Mouse (Mus musculus): ENCODE measurements around the gene Aspm. TPM values are rescaled to one million over a fixed set of nuclear protein-coding genes. Genes with fewer than 3 reads are reported as not detected.
"Not testable (repeated sequence)": the region's sequence is repeated elsewhere in the genome, so short reads cannot be mapped to it uniquely, and the experiment has no call there.

Aspm gene
- polyA plus RNA-seq, 1 experiment from 2014 or later, result 10.1 TPM

DNA sequence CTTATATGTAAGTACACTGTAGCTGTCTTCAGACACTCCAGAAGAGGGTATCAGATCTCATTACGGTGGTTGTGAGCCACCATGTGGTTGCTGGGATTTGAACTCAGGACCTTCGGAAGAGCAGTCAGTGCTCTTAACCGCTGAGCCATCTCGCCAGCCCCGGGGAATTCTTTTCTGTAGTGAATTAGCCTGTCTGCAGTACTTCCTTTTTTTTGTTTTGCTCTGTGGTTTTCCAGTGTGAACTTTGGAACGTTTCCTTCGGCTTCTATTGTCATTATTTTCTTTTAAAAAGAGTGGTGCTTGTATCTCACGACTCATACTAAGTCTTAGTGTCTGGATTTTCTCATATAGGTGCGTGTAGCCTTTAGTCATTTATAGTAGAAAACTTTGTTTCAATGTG, 11.5 kb upstream of the Aspm start:
- not testable (repeated sequence) for H3K4me3 ChIP-seq; H3K4me2 ChIP-seq; H3K9me3 ChIP-seq; H3K27ac ChIP-seq (replicated peaks); H3K9ac ChIP-seq; ATAC-seq (ENCODE audit: extremely low read depth, insufficient number of reproducible peaks, low FRiP score, low TSS enrichment); H3K27me3 ChIP-seq (replicated peaks)
- WGBS, result 75% methylated on average over 9 of the region's 9 CpGs
- peaks cover 50% of the 10 kb centered on the region for H3K36me3 ChIP-seq
- H3K4me1 ChIP-seq, result peaks cover 15% of the 10 kb centered on the region

DNA sequence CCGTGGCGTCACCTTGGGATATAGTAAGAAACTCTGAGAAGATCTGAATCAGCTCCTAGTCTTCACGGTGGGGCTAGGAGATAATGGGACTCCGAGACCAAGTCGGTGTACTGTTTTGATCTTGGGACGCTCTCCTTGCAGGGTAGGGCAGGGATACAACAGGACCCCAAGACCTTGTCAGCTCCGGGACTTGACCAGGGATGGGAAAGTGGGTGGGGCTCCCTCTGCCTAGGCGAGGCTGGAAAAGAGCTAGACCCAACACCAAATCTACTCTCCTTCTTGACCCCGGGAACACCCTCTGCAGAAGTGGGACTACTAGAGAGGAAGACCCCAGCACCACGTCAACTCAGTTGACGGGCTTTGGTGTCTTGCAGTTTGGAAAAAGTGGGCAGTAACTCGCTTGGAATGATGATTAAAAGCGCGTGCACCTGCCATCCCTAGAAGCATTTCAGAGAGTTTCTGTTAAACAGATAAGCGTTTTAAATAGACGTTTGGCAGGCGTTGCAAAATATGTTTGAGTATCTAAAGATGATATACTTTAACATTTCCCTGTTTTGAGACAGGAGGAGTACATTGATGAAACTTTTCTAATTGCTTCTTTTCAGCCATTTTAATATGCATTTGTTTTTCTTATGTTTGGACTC, 776 bp downstream of the Aspm start:
- peak; percentile 10; the same call in 1 of the 2 replicates for ATAC-seq (ENCODE audit: extremely low read depth, insufficient number of reproducible peaks, low FRiP score, low TSS enrichment)
- no peaks in the 10 kb centered on the region for H3K27me3 ChIP-seq (replicated peaks)
- H3K36me3 ChIP-seq, result peaks cover 31% of the 10 kb centered on the region
- 1% methylated on average over 17 of the region's 17 CpGs for WGBS
- H3K9ac ChIP-seq, result peak overlapping the region; percentile 81
- peak overlapping the region; percentile 94 for H3K4me2 ChIP-seq
- peaks cover 28% of the 10 kb centered on the region for H3K4me1 ChIP-seq
- no peaks in the 10 kb centered on the region for H3K9me3 ChIP-seq
- H3K4me3 ChIP-seq, result peak overlapping the region; percentile 85
- H3K27ac ChIP-seq (replicated peaks), result peak overlapping the region; percentile 53

DNA sequence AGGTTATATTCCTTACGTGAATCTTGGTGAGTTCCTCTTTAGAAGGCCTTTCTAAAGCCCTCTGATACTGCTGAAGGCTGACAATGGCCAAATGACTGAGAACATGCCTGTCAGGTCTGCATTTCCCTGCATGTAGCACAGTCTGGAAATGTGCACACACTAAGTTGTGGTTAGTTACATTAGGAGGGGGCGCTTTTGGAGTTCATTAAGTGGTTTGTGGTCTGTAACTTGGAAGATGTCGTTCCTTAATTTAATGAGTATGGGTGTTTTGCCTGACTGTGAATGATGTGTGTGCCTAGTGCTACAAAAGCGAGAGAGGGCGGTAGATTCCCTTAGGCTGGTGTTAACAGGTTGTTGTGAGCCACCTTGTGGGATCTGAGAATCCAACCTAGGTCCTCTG, 6.2 kb downstream of the Aspm start:
- Histone ChIP-seq H3K4me3 (no peak overlapping the region), H3K4me2 (no peak overlapping the region), H3K4me1 (peaks cover 23% of the 10 kb centered on the region), H3K9me3 (no peaks in the 10 kb centered on the region), H3K27ac (replicated peaks) (no peak overlapping the region), H3K27me3 (replicated peaks) (no peaks in the 10 kb centered on the region), H3K36me3 (peaks cover 76% of the 10 kb centered on the region), H3K9ac (no peak overlapping the region)
- 87% methylated on average over 5 of the region's 5 CpGs for WGBS
- ATAC-seq (ENCODE audit: extremely low read depth, insufficient number of reproducible peaks, low FRiP score, low TSS enrichment), result no peak

DNA sequence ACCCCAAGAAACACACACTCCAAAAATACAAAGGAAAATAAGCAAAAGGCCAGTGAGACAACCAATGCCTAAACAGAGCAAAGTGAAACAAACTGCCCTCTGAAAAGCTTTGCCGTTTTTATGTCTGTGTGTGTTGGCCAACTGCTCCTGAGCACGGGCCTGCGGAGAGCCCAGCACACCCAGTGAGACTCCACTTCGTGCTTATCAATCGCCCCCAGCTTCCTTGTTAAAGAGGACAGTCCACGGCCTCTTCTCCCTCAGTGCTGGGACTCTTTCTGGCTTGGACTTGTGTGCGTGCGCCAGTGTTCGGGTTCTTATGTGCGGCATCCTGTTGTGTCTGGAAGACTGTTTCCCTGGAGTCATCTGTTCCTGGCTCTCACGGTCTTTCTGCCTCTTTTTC, 11.4 kb downstream of the Aspm start:
- WGBS, result 80% methylated on average over 11 of the region's 11 CpGs
- Histone ChIP-seq H3K4me3 (no peak overlapping the region), H3K27ac (replicated peaks) (no peak overlapping the region), H3K9me3 (no peaks in the 10 kb centered on the region), H3K27me3 (replicated peaks) (no peaks in the 10 kb centered on the region), H3K9ac (no peak overlapping the region), H3K4me2 (no peak overlapping the region), H3K4me1 (peaks cover under 1% of the 10 kb centered on the region; the same call in 1 of the 2 replicates), H3K36me3 (peaks cover 83% of the 10 kb centered on the region)
- ATAC-seq (ENCODE audit: extremely low read depth, insufficient number of reproducible peaks, low FRiP score, low TSS enrichment), result no peak

DNA sequence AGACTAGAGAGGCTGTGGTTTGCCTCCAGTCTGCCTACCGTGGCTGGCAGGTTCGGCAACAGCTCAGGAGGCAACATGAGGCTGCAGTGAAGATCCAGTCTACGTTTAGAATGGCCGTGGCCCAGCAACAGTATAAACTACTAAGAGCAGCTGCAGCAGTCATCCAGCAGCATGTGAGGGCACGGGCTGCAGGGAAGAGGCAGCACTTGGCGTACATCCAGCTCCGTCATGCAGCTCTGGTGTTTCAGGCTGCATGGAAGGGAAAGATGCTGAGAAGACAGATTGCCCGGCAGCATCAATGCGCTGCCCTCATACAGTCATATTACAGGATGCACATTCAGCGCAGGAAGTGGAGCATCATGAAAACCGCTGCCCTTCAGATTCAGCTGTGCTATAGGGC, 24.3 kb downstream of the Aspm start:
- H3K4me2 ChIP-seq, result no peak overlapping the region
- WGBS, result 87% methylated on average over 11 of the region's 11 CpGs

DNA sequence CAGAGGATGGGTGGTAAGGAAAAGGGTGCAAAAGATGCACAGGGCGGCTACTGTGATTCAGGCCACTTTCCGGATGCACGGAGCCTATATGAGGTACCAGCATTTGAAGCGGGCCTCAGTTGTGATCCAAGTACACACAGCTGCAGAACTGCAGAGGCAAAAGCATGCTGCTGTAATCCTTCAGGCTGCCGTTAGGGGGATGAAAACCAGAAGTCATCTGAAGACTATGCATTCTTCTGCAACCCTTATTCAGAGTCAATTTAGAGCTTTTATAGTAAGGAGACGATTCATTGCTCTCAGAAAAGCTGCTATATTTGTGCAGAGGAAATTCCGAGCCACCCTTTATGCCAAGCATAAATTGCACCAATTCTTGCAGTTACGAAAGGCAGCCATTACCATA, 25.7 kb downstream of the Aspm start:
- WGBS, result 87% methylated on average over 8 of the region's 8 CpGs
- Histone ChIP-seq H3K4me2 (no peak overlapping the region), H3K9ac (no peak overlapping the region), H3K4me3 (no peak overlapping the region), H3K36me3 (peaks cover 94% of the 10 kb centered on the region), H3K27me3 (replicated peaks) (no peaks in the 10 kb centered on the region), H3K9me3 (no peaks in the 10 kb centered on the region), H3K27ac (replicated peaks) (no peak overlapping the region), H3K4me1 (no peaks in the 10 kb centered on the region)
- ATAC-seq (ENCODE audit: extremely low read depth, insufficient number of reproducible peaks, low FRiP score, low TSS enrichment), result no peak

More for the DNA sequence above, 24.3 kb downstream of the Aspm start:
- Histone ChIP-seq H3K4me1 (no peaks in the 10 kb centered on the region), H3K36me3 (peaks cover 95% of the 10 kb centered on the region), H3K27me3 (replicated peaks) (no peaks in the 10 kb centered on the region), H3K9ac (no peak overlapping the region), H3K4me3 (no peak overlapping the region), H3K9me3 (no peaks in the 10 kb centered on the region), H3K27ac (replicated peaks) (no peak overlapping the region)
- no peak for ATAC-seq (ENCODE audit: extremely low read depth, insufficient number of reproducible peaks, low FRiP score, low TSS enrichment)

DNA sequence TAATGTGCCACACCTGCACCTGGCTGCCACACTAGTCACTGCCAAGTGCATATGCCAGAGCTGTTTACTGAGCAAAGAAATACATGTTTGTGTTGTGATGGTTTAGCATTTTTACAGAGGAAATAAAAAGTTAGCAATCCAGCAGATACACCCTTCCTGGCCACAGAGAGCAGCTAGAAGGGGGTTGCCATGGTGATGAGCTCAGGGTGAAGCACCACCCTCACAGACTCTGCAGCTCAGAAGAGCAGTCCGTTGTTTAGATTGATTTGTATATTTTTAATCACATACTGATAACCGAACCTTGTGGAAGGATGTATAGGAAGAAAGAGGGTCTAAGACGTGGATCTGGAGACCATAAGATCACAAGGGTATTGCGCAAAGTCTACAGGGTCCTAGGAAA, 26.6 kb downstream of the Aspm start:
- Histone ChIP-seq H3K9me3 (no peaks in the 10 kb centered on the region), H3K9ac (no peak overlapping the region), H3K4me3 (no peak overlapping the region), H3K36me3 (peaks cover 92% of the 10 kb centered on the region), H3K4me2 (no peak overlapping the region), H3K27me3 (replicated peaks) (no peaks in the 10 kb centered on the region), H3K27ac (replicated peaks) (no peak overlapping the region), H3K4me1 (no peaks in the 10 kb centered on the region)
- WGBS, result 80% methylated on average over 4 of the region's 4 CpGs
- no peak for ATAC-seq (ENCODE audit: extremely low read depth, insufficient number of reproducible peaks, low FRiP score, low TSS enrichment)

DNA sequence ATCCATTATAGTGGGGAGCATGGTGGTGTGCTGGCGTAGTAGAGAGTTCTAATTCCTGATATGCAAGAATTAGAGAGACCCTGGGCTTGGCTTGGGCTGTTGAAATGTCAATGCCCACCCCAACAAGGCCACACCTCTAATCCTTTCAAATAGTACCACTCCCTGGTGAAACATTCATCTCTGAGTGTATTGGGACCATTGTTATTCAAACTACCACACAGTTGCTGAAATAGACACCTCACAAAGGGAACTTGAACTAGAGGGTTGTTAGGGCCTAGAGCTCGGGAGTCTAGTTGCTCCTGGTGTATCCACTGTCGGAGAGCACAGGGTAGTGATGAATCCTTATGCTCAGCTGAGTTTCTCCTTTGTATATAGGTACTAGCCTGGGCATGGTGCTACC, 40.1 kb downstream of the Aspm start:
- Histone ChIP-seq H3K27me3 (replicated peaks) (no peaks in the 10 kb centered on the region), H3K4me2 (no peak overlapping the region), H3K27ac (replicated peaks) (no peak overlapping the region), H3K36me3 (peaks cover 59% of the 10 kb centered on the region), H3K4me3 (no peak overlapping the region), H3K9me3 (no peaks in the 10 kb centered on the region), H3K9ac (no peak overlapping the region), H3K4me1 (no peaks in the 10 kb centered on the region)
- WGBS, result 93% methylated on average over 3 of the region's 3 CpGs
- no peak for ATAC-seq (ENCODE audit: extremely low read depth, insufficient number of reproducible peaks, low FRiP score, low TSS enrichment)

DNA sequence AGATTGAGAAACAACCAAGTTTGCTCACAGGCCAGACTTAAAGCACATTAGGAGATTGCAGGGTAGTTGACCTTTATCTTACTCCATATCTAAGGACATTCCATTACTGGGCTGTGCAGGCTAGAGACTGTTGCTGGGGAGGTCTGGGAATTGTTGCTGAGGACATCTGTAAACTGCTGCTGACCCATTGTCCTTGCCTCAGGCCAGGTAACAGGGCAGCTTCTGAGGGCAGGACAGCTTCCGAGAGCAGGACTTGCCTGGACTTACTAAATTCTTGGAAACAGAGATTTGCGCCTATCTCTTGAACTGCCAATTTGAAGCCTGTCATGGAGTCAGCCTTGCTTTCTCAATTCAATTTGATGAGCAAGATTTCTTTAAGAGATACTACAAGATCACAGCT, 40.8 kb downstream of the Aspm start:
- no peak overlapping the region for H3K4me3 ChIP-seq
- H3K36me3 ChIP-seq, result peaks cover 52% of the 10 kb centered on the region
- no peaks in the 10 kb centered on the region for H3K27me3 ChIP-seq (replicated peaks)
- no peak overlapping the region for H3K4me2 ChIP-seq
- no peak overlapping the region for H3K9ac ChIP-seq
- H3K27ac ChIP-seq (replicated peaks), result no peak overlapping the region
- 84% methylated on average over 2 of the region's 2 CpGs for WGBS
- H3K4me1 ChIP-seq, result no peaks in the 10 kb centered on the region
- H3K9me3 ChIP-seq, result no peaks in the 10 kb centered on the region
- ATAC-seq (ENCODE audit: extremely low read depth, insufficient number of reproducible peaks, low FRiP score, low TSS enrichment), result no peak

DNA sequence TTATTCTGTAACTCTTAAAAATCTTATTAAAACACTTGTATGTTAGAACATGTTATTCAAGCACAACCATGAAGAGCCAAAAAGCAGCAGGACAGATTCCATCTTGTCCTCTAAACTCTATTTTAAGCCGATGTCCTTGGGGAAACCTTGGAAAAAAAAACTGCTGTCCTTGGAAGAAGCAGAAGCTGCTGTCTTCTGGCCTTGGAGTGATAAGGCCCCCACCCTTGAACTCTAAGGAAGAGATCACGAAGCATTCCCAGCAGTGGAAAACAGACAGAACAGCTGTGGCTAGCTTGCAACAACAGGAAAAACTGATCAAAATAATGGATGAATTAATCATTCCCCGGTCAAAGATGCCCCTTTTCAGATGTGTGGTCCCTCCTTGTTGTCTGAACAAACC, 41.6 kb downstream of the Aspm start:
- Histone ChIP-seq H3K27ac (replicated peaks) (no peak overlapping the region), H3K9me3 (no peaks in the 10 kb centered on the region), H3K4me2 (no peak overlapping the region), H3K4me1 (no peaks in the 10 kb centered on the region), H3K36me3 (peaks cover 45% of the 10 kb centered on the region), H3K9ac (no peak overlapping the region), H3K27me3 (replicated peaks) (no peaks in the 10 kb centered on the region), H3K4me3 (no peak overlapping the region)
- no peak for ATAC-seq (ENCODE audit: extremely low read depth, insufficient number of reproducible peaks, low FRiP score, low TSS enrichment)
- 77% methylated on average over 3 of the region's 3 CpGs for WGBS

DNA sequence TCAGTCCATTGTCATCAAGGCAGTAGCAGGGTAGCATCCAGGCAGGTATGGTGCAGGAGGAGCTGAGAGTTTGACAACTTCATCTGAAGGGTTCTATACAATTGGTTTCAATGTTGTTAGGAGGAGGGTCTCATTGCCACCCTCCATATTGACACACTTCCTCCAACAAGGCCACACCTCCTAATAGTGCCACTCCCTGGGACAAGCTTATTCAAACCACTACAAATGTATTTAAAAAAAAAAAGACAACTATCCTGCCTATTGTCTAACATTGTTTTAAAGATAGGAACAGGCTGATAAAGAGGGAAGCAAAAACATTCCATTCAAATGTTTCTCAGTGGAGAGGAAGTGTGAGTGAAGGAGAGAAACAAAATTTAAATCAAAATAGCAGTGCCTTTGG, 45.2 kb downstream of the Aspm start:
- no peak overlapping the region for H3K4me2 ChIP-seq
- no peaks in the 10 kb centered on the region for H3K4me1 ChIP-seq
- H3K9me3 ChIP-seq, result no peaks in the 10 kb centered on the region
- ATAC-seq (ENCODE audit: extremely low read depth, insufficient number of reproducible peaks, low FRiP score, low TSS enrichment), result no peak
- no peak overlapping the region for H3K27ac ChIP-seq (replicated peaks)
- no peak overlapping the region for H3K4me3 ChIP-seq
- H3K27me3 ChIP-seq (replicated peaks), result no peaks in the 10 kb centered on the region
- H3K36me3 ChIP-seq, result peaks cover 14% of the 10 kb centered on the region
- H3K9ac ChIP-seq, result no peak overlapping the region

DNA sequence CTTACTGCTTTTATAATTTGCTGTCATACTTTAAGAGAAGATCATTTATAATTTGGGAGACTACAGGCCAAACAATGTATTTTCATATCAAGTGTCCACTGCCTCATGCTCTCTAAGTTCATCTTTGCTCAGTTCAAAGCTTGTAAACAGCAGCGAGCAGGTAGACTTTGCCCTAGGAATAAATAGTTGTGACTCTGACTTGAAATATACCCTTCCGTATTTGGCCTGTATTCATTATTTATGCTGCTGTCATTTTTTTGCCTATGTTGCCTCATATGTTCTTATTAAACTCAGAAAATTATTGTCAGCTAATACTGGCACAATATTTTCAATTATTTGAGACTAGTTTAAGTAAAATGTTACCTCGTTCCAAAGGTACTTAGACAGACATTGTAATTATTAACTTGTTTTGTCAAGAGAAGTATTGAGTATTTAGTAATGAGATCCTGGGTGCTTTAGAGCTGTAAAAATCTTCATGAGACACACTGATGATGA, 46.7 kb downstream of the Aspm start, which contains the start of gene F13b:
F13b (plus strand) TSS at position 445 of the 495 bp plus-strand sequence.
- Histone ChIP-seq H3K4me1 (no peaks in the 10 kb centered on the region), H3K27ac (replicated peaks) (no peak within 1 kb of the TSS), H3K27me3 (replicated peaks) (no peaks in the 10 kb centered on the region), H3K36me3 (no peaks in the 10 kb centered on the region), H3K4me2 (no peak within 1 kb of the TSS), H3K9ac (no peak within 1 kb of the TSS), H3K4me3 (no peak within 1 kb of the TSS), H3K9me3 (no peaks in the 10 kb centered on the region)
- no peak for ATAC-seq (ENCODE audit: extremely low read depth, insufficient number of reproducible peaks, low FRiP score, low TSS enrichment)
- 86% methylated on average over 3 of the region's 3 CpGs for WGBS
